Mouse (Mus musculus) bone marrow, adult 2 months (tissue): ENCODE results near the gene Tmpo.

Experiments used
- CTCF ChIP-seq: fragments of 200-500 bp; IDR thresholded peaks from 2 replicates; pipeline ENCODE4 v1.5.1; 2011; ENCODE audit warnings: low read length, control low read depth; ENCODE audit not compliant: control insufficient read depth, insufficient read depth
- POLR2A ChIP-seq: fragments of 200-500 bp; IDR thresholded peaks from 2 replicates; pipeline ENCODE4 v1.6.1; 2011; ENCODE audit warnings: low read depth, mild to moderate bottlenecking, control low read depth, low read length, borderline replicate concordance; ENCODE audit not compliant: control insufficient read depth

DNA sequence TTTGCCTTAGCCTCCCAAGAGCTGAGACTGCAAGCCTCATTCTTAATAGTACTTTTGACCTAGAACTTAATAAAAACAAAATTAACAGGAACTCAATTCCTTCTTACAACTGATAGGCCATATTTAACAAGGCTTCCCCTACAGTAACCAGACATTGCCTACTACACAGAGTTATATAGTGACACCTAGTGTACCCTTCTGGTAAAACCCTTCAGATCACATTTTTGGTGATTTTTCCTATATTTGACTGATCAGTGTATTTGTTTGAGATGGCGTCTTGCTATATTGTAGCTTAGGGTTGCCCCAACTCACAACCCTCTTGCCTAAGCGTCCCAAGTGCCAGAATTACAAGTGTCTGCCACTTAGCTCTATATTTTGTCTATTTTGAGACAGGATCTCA is 39.6 kb downstream of the Tmpo start:
- TF ChIP-seq POLR2A (no peak), CTCF (no peak)
